Mouse (Mus musculus): ENCODE results near the gene Glod5.

DNA sequence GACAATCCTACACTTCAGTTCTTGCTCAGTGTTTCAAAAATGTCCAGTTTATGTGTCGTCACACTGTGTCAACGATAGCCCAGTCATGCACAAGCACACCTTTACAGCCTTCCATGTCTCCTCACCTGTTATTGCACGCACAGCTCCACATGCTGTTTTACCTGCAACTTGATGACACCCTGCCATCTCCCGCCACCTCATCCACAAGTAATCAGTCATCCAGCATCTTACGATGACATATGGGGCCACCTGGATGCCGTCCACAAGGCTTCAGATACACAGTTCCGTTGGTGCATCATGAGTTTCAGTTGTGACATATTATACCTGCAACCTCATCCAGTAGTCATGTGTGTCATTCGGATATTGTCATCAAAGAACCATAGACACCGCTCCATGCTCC lies 59.4 kb downstream of the Glod5 start:
- TF ChIP-seq TAL1 (IDR thresholded peaks at IDR 0.05; ENCODE audit: low read length) (no peak), GATA1 (IDR thresholded peaks at IDR 0.05; ENCODE audit: low read length) (no peak)

Data from erythroblast, embryonic 14.5 days (primary cell).